8 mouse cellular contexts compared by ENCODE assay signal in genomic region chr4:133574843-133575202, GRCm38 (mm10). TPM values are rescaled to one million over a fixed set of nuclear protein-coding genes. Genes with fewer than 3 reads are reported as not detected.
A peak's percentile ranks its signal among the peaks of the same experiment; 100 is the strongest.
DNase-seq lines count a peak whose midpoint lies in the region; ATAC-seq and TF ChIP-seq lines count a peak whose summit lies in the region.

No protein-coding gene starts in this region.

- H3K4me3 ChIP-seq in heart, postnatal 0 days (ENCODE audit: low read depth, low read length) = peak overlapping the region; percentile 77
- H3K4me3 ChIP-seq in hindbrain, embryonic 13.5 days = peak overlapping the region; percentile 97
- H3K4me3 ChIP-seq in midbrain, embryonic 12.5 days = peak overlapping the region; percentile 97

- H3K4me2 ChIP-seq in heart, postnatal 0 days (ENCODE audit: low read depth, low read length) = peak overlapping the region; percentile 97
- H3K4me2 ChIP-seq in hindbrain, embryonic 13.5 days = peak overlapping the region; percentile 91
- peak overlapping the region; percentile 92 for H3K4me2 ChIP-seq in midbrain, embryonic 12.5 days (replicated peaks)

- peak; percentile 54 for ATAC-seq in heart, postnatal 0 days (ENCODE audit: insufficient read depth, low read depth)
- peak; percentile 70; the same call in 1 of the 2 replicates for ATAC-seq in hindbrain, embryonic 13.5 days (ENCODE audit: low FRiP score)
- peak; percentile 30; the same call in 1 of the 2 replicates for ATAC-seq in midbrain, embryonic 12.5 days (ENCODE audit: low FRiP score, low read depth)

- peaks cover 11% of the 10 kb centered on the region; the same call in 1 of the 2 replicates for H3K4me1 ChIP-seq in heart, postnatal 0 days (ENCODE audit: control insufficient read depth, insufficient read depth)
- peaks cover 14% of the 10 kb centered on the region for H3K4me1 ChIP-seq in hindbrain, embryonic 13.5 days (replicated peaks)
- peaks cover 12% of the 10 kb centered on the region for H3K4me1 ChIP-seq in midbrain, embryonic 12.5 days

- H3K27me3 ChIP-seq in heart, postnatal 0 days (ENCODE audit: control insufficient read depth, insufficient read depth, low read length) = no peaks in the 10 kb centered on the region
- H3K27me3 ChIP-seq in hindbrain, embryonic 13.5 days = no peaks in the 10 kb centered on the region; the same call in 1 of the 2 replicates
- no peaks in the 10 kb centered on the region for H3K27me3 ChIP-seq in midbrain, embryonic 12.5 days

- TF ChIP-seq CTCF in heart, postnatal 0 days (IDR thresholded peaks at IDR 0.05; ENCODE audit: low read depth) = no peak

- peak overlapping the region; percentile 85 for H3K9ac ChIP-seq in heart, postnatal 0 days (replicated peaks; ENCODE audit: low read depth, low read length)
- peak overlapping the region; percentile 90 for H3K9ac ChIP-seq in hindbrain, embryonic 13.5 days
- peak overlapping the region; percentile 89 for H3K9ac ChIP-seq in midbrain, embryonic 12.5 days (replicated peaks)

- no peak for DNase-seq in heart, postnatal 0 days (ENCODE audit: low spot score)
- DNase-seq in heart, adult 9 months (ENCODE audit: low spot score in 2 of 2) = no peak
- peak; percentile 30 for DNase-seq in ZHBTc4 (ENCODE audit: low read depth, low spot score)
- DNase-seq in adrenal gland, postnatal 10 days = no peak
- DNase-seq in thymus, adult 18-20 months = no peak
- no peak for DNase-seq in gastrocnemius, postnatal 14 days

- no peak for TF ChIP-seq EP300 in heart, postnatal 0 days (IDR thresholded peaks at IDR 0.05; ENCODE audit: low read depth)

- 0 out of 2 replicates have a peak, but pooled peaks cover 3% of the 10 kb centered on the region for H3K9me3 ChIP-seq in heart, postnatal 0 days (replicated peaks; ENCODE audit: control insufficient read depth, low read length)
- H3K9me3 ChIP-seq in hindbrain, embryonic 13.5 days = no peaks in the 10 kb centered on the region
- no peaks in the 10 kb centered on the region for H3K9me3 ChIP-seq in midbrain, embryonic 12.5 days

- intact Hi-C loops in gastrocnemius, postnatal 14 days (cut with DNase I; ENCODE audit: low total_unique reads) = no loop called here

- peaks cover 21% of the 10 kb centered on the region for H3K36me3 ChIP-seq in heart, postnatal 0 days (replicated peaks; ENCODE audit: control insufficient read depth, insufficient read depth, low read length)
- peaks cover 21% of the 10 kb centered on the region for H3K36me3 ChIP-seq in hindbrain, embryonic 13.5 days
- H3K36me3 ChIP-seq in midbrain, embryonic 12.5 days = peaks cover 17% of the 10 kb centered on the region; the same call in 1 of the 2 replicates

- 0% methylated on average over 40 of the region's 41 CpGs for WGBS in heart, postnatal 0 days
- WGBS in hindbrain, embryonic 13.5 days = 1% methylated on average over 35 of the region's 41 CpGs
- under 1% methylated on average over 41 of the region's 41 CpGs for WGBS in midbrain, embryonic 12.5 days

- H3K27ac ChIP-seq in heart, postnatal 0 days (ENCODE audit: low read depth) = peak overlapping the region; percentile 63
- H3K27ac ChIP-seq in hindbrain, embryonic 13.5 days = peak overlapping the region; percentile 60; the same call in 1 of the 2 replicates
- H3K27ac ChIP-seq in midbrain, embryonic 12.5 days (replicated peaks) = peak overlapping the region; percentile 90

RNA-seq across cellular contexts. Expression of gene Gpatch3, which starts 0.3 kb away (rescaled TPM):
- 8.2 and 9.4 TPM in 2 replicates for total RNA-seq in heart, postnatal 0 days (2014; rRNA removed; ENCODE audit: low replicate concordance)
- polyA plus RNA-seq in heart, postnatal 0 days (2015; fragmentation: Nextera tagmentation; extraction: Ambion mirVana) = 3.5 and 3.6 TPM in 2 replicates
- 6.7 and 8.3 TPM in 2 replicates for polyA plus RNA-seq in hindbrain, embryonic 13.5 days (2015; fragmentation: Nextera tagmentation; extraction: Ambion mirVana)
- polyA plus RNA-seq in midbrain, embryonic 12.5 days (2016; fragmentation: Nextera tagmentation; extraction: Ambion mirVana) = 10.9 and 11.5 TPM in 2 replicates
- total RNA-seq in adrenal gland, postnatal 10 days (2021) = 1 to 10 TPM; 5.7 to 8.1 TPM
- total RNA-seq in gastrocnemius, postnatal 14 days (2021) = 1 to 10 TPM; 2.3 to 4.2 TPM

RNA-seq across cellular contexts. Expression of gene Gpn2, which starts 9.3 kb away (rescaled TPM):
- 8.9 and 17.2 TPM in 2 replicates for total RNA-seq in heart, postnatal 0 days (2014; rRNA removed; ENCODE audit: low replicate concordance)
- polyA plus RNA-seq in heart, postnatal 0 days (2015; fragmentation: Nextera tagmentation; extraction: Ambion mirVana) = 8.6 and 8.8 TPM in 2 replicates
- polyA plus RNA-seq in hindbrain, embryonic 13.5 days (2015; fragmentation: Nextera tagmentation; extraction: Ambion mirVana) = 17.7 and 22.2 TPM in 2 replicates
- 23.0 and 25.3 TPM in 2 replicates for polyA plus RNA-seq in midbrain, embryonic 12.5 days (2016; fragmentation: Nextera tagmentation; extraction: Ambion mirVana)
- 10 to 100 TPM; 12.9 to 13.3 TPM for total RNA-seq in adrenal gland, postnatal 10 days (2021)
- 1 to 10 TPM; 5.1 to 5.4 TPM for total RNA-seq in gastrocnemius, postnatal 14 days (2021)

RNA-seq across cellular contexts. Expression of gene Nr0b2, which starts 21.6 kb away (rescaled TPM):
- 11.1 and 36.4 TPM in 2 replicates for total RNA-seq in heart, postnatal 0 days (2014; rRNA removed; ENCODE audit: low replicate concordance)
- polyA plus RNA-seq in heart, postnatal 0 days (2015; fragmentation: Nextera tagmentation; extraction: Ambion mirVana) = 30.8 and 32.2 TPM in 2 replicates
- polyA plus RNA-seq in hindbrain, embryonic 13.5 days (2015; fragmentation: Nextera tagmentation; extraction: Ambion mirVana) = not detected in 2 replicates
- not detected in 2 replicates for polyA plus RNA-seq in midbrain, embryonic 12.5 days (2016; fragmentation: Nextera tagmentation; extraction: Ambion mirVana)
- total RNA-seq in adrenal gland, postnatal 10 days (2021) = 10 to 100 TPM; 18.0 to 19.3 TPM
- total RNA-seq in gastrocnemius, postnatal 14 days (2021) = not detected

RNA-seq across cellular contexts. Expression of gene Sfn, which starts 27.1 kb away (rescaled TPM):
- total RNA-seq in heart, postnatal 0 days (2014; rRNA removed; ENCODE audit: low replicate concordance) = 2.6 and 6.8 TPM in 2 replicates
- 0.18 and 0.37 TPM in 2 replicates for polyA plus RNA-seq in heart, postnatal 0 days (2015; fragmentation: Nextera tagmentation; extraction: Ambion mirVana)
- polyA plus RNA-seq in hindbrain, embryonic 13.5 days (2015; fragmentation: Nextera tagmentation; extraction: Ambion mirVana) = 2.8 and 4.1 TPM in 2 replicates
- 6.7 and 9.5 TPM in 2 replicates for polyA plus RNA-seq in midbrain, embryonic 12.5 days (2016; fragmentation: Nextera tagmentation; extraction: Ambion mirVana)
- total RNA-seq in adrenal gland, postnatal 10 days (2021) = 1 to 10 TPM; 2.2 to 3.8 TPM
- total RNA-seq in gastrocnemius, postnatal 14 days (2021) = 1 to 10 TPM; 1.4 to 1.6 TPM

RNA-seq across cellular contexts. Expression of gene Nudc, which starts 29.0 kb away (rescaled TPM):
- total RNA-seq in heart, postnatal 0 days (2014; rRNA removed; ENCODE audit: low replicate concordance) = 29.2 and 42.1 TPM in 2 replicates
- polyA plus RNA-seq in heart, postnatal 0 days (2015; fragmentation: Nextera tagmentation; extraction: Ambion mirVana) = 146 and 152 TPM in 2 replicates
- polyA plus RNA-seq in hindbrain, embryonic 13.5 days (2015; fragmentation: Nextera tagmentation; extraction: Ambion mirVana) = 256 and 265 TPM in 2 replicates
- 370 and 391 TPM in 2 replicates for polyA plus RNA-seq in midbrain, embryonic 12.5 days (2016; fragmentation: Nextera tagmentation; extraction: Ambion mirVana)
- total RNA-seq in adrenal gland, postnatal 10 days (2021) = 100 to 1,000 TPM in 1 of 2 experiments, 10 to 100 TPM in 1; 95.6 to 102 TPM
- total RNA-seq in gastrocnemius, postnatal 14 days (2021) = 10 to 100 TPM; 49.4 to 51.3 TPM

Comparison
In these comparisons a context has a peak if more than half of its experiments do, and no peak if none do; other contexts are left out.
1. RNA of gene Nr0b2, which starts 21.6 kb away (total RNA-seq): 11.1 to 36.4 TPM in heart, postnatal 0 days and 18.0 to 19.3 TPM in adrenal gland, postnatal 10 days; not detected in gastrocnemius, postnatal 14 days; every median in the first group is over 10 times any median in the second.
2. Peak in every context shown above with its lines, with median percentiles within 50 percentile points of each other: ATAC-seq, H3K27ac ChIP-seq, H3K4me2 ChIP-seq, H3K4me3 ChIP-seq and H3K9ac ChIP-seq.